Mouse (Mus musculus): ENCODE measurements around the gene Ccdc58. TPM values are rescaled to one million over a fixed set of nuclear protein-coding genes. Genes with fewer than 3 reads are reported as not detected.

Gene Ccdc58
- polyA plus RNA-seq, 1 experiment, result 0.17 TPM

GRCm38 (mm10) chr16:36069819-36070575, 1.5 kb upstream of the Ccdc58 start:
- Histone ChIP-seq H3K4me3 (replicated peaks) (peak overlapping the region; percentile 77), H3K36me3 (ENCODE audit: control insufficient read depth) (peaks cover 38% of the 10 kb centered on the region), H3K9me3 (ENCODE audit: control insufficient read depth, low read length) (no peaks in the 10 kb centered on the region), H3K4me1 (ENCODE audit: control insufficient read depth) (peaks cover 49% of the 10 kb centered on the region), H3K27me3 (ENCODE audit: control insufficient read depth) (no peaks in the 10 kb centered on the region)
- TF ChIP-seq TAL1 (IDR thresholded peaks at IDR 0.05; ENCODE audit: low read length), result no peak
- no peak for TF ChIP-seq GATA1 (IDR thresholded peaks at IDR 0.05; ENCODE audit: low read length)

DNA sequence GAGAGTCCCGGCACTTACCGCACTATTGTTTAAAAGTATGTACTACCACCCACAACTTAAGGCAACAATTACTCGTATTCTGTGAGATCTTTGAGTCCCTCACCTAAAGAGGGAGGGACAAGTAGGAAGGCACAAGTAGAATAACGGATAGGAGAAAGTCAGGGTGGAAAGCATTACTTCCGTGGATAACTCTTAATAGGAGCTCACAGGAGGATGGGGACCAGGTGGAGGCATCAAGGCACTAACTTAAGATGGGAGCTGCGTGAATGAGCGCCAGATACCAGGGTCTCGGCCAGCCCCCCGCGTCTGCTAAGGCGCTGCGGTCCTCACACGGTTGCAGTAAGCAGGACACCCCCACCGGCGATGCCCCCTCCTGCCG, 425 bp upstream of the Ccdc58 start:
- peaks cover 47% of the 10 kb centered on the region for H3K4me1 ChIP-seq (ENCODE audit: control insufficient read depth)
- H3K36me3 ChIP-seq (ENCODE audit: control insufficient read depth), result peaks cover 33% of the 10 kb centered on the region
- no peaks in the 10 kb centered on the region for H3K27me3 ChIP-seq (ENCODE audit: control insufficient read depth)
- TF ChIP-seq GATA1 (IDR thresholded peaks at IDR 0.05; ENCODE audit: low read length) (no peak), TAL1 (IDR thresholded peaks at IDR 0.05; ENCODE audit: low read length) (no peak)
- H3K9me3 ChIP-seq (ENCODE audit: control insufficient read depth, low read length), result no peaks in the 10 kb centered on the region
- H3K4me3 ChIP-seq (replicated peaks), result peak overlapping the region; percentile 77

DNA sequence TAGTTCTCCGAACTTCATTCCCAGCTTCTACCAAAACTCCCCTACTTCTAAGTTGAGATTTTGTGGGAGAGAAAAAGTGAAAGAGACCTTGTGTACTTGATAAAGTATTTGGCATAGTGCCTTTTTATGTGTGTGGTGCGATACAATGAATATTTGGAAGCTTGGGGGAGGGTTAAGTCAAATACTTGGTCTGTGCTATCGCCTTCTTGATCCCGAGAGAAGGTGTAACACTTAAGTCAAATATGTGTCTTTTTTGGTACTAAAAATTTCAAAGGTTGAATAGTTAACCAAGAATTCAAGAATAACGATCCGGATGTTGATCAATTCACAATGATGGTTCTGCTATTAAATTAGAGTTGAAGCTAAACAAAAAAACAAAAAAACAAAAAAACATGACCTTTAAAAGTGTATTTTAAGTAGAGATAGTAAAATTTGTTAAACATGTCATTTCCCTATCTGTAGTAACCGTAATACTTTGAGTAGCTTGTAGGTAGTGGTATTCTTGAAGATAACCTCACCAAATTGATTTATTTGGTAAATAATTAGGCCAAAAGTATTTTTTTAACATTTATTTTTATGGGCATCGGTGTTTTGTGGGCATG, 1.0 kb downstream of the Ccdc58 start:
- Histone ChIP-seq H3K4me3 (replicated peaks) (peak overlapping the region; percentile 77), H3K36me3 (ENCODE audit: control insufficient read depth) (peaks cover 23% of the 10 kb centered on the region), H3K27me3 (ENCODE audit: control insufficient read depth) (no peaks in the 10 kb centered on the region), H3K9me3 (ENCODE audit: control insufficient read depth, low read length) (no peaks in the 10 kb centered on the region), H3K4me1 (ENCODE audit: control insufficient read depth) (peaks cover 47% of the 10 kb centered on the region)
- no peak for TF ChIP-seq TAL1 (IDR thresholded peaks at IDR 0.05; ENCODE audit: low read length)

DNA sequence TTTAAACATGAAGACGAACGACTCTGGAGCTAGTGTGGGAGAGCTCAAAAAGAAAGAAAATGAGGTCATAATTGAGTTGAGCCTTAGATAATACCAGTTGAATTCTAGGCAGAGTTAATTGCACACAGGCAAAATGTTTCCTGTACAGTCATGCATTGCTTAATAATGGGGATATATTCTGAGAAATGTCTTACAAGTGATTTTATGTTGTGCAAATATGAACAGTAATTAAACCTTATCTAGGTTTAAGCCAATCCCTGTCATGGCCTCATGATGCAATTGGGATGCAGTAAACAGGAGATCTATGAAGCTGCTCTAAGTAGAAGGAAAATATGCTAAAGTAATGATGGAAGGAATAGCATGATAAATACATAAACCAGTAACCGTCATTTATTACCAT, 3.3 kb downstream of the Ccdc58 start:
- Histone ChIP-seq H3K4me3 (replicated peaks) (no peak overlapping the region), H3K9me3 (ENCODE audit: control insufficient read depth, low read length) (no peaks in the 10 kb centered on the region)

DNA sequence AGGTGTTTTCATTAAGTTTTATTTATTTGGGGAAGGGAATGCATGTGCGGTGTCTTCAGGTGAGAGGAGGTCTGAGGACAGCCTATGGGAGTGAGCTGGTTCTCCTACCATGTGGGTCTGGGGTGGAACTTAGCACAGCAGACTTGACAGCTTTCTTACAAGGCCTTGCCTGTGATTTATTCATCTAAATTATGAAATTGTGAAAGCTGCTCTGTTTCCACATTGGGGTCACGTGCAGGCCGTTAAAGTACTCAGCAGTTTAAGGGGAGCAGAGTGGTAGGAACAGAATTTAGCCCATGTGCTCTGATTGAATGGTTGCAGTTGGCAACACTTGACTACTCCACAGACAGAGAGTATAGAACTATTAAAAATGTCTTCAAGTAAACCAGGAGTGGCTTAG, 8.4 kb downstream of the Ccdc58 start:
- no peaks in the 10 kb centered on the region for H3K9me3 ChIP-seq (ENCODE audit: control insufficient read depth, low read length)

More for the DNA sequence above, 3.3 kb downstream of the Ccdc58 start:
- peaks cover 29% of the 10 kb centered on the region for H3K4me1 ChIP-seq (ENCODE audit: control insufficient read depth)
- no peak for TF ChIP-seq TAL1 (IDR thresholded peaks at IDR 0.05; ENCODE audit: low read length)
- no peak for TF ChIP-seq GATA1 (IDR thresholded peaks at IDR 0.05; ENCODE audit: low read length)
- no peaks in the 10 kb centered on the region for H3K27me3 ChIP-seq (ENCODE audit: control insufficient read depth)
- H3K36me3 ChIP-seq (ENCODE audit: control insufficient read depth), result peaks cover 4% of the 10 kb centered on the region

DNA sequence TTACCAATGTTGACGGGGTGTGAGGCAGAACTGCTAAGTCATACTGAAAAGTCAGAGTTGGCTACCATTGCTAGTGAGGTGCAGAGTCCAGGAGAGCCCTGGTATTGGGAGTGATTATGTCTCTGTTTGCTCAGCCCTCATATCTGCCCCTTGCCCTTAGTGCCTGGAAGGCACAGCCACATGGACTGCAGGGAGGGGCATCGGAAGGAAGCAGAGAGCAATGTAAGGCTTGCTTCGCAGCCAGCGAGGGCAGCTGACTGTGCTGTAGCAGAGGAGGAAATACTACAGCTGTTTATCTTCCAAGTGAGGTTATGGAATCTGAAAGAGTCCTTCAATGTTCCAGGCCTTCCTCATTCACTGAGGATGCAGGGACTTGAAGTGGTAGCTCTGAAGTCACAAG, 16.4 kb downstream of the Ccdc58 start:
- no peaks in the 10 kb centered on the region for H3K4me1 ChIP-seq (ENCODE audit: control insufficient read depth)
- H3K9me3 ChIP-seq (ENCODE audit: control insufficient read depth, low read length), result no peaks in the 10 kb centered on the region
- TF ChIP-seq GATA1 (IDR thresholded peaks at IDR 0.05; ENCODE audit: low read length) (no peak), TAL1 (IDR thresholded peaks at IDR 0.05; ENCODE audit: low read length) (no peak)
- peaks cover 76% of the 10 kb centered on the region for H3K36me3 ChIP-seq (ENCODE audit: control insufficient read depth)
- H3K27me3 ChIP-seq (ENCODE audit: control insufficient read depth), result no peaks in the 10 kb centered on the region
- H3K4me3 ChIP-seq (replicated peaks), result no peak overlapping the region

More for the DNA sequence above, 8.4 kb downstream of the Ccdc58 start:
- Histone ChIP-seq H3K27me3 (ENCODE audit: control insufficient read depth) (no peaks in the 10 kb centered on the region), H3K4me3 (replicated peaks) (no peak overlapping the region), H3K4me1 (ENCODE audit: control insufficient read depth) (peaks cover 2% of the 10 kb centered on the region; the same call in 1 of the 2 replicates), H3K36me3 (ENCODE audit: control insufficient read depth) (peaks cover 27% of the 10 kb centered on the region)
- TF ChIP-seq TAL1 (IDR thresholded peaks at IDR 0.05; ENCODE audit: low read length) (no peak), GATA1 (IDR thresholded peaks at IDR 0.05; ENCODE audit: low read length) (no peak)

- Histone ChIP-seq H3K27me3 (ENCODE audit: control insufficient read depth) (no peaks in the 10 kb centered on the region), H3K36me3 (ENCODE audit: control insufficient read depth) (peaks cover 64% of the 10 kb centered on the region), H3K4me1 (ENCODE audit: control insufficient read depth) (no peaks in the 10 kb centered on the region), H3K9me3 (ENCODE audit: control insufficient read depth, low read length) (no peaks in the 10 kb centered on the region), H3K4me3 (replicated peaks) (no peak overlapping the region)
- TF ChIP-seq GATA1 (IDR thresholded peaks at IDR 0.05; ENCODE audit: low read length), result no peak
- no peak for TF ChIP-seq TAL1 (IDR thresholded peaks at IDR 0.05; ENCODE audit: low read length)
Measured at GRCm38 (mm10) chr16:36089065-36089464, 17.6 kb downstream of the Ccdc58 start.

DNA sequence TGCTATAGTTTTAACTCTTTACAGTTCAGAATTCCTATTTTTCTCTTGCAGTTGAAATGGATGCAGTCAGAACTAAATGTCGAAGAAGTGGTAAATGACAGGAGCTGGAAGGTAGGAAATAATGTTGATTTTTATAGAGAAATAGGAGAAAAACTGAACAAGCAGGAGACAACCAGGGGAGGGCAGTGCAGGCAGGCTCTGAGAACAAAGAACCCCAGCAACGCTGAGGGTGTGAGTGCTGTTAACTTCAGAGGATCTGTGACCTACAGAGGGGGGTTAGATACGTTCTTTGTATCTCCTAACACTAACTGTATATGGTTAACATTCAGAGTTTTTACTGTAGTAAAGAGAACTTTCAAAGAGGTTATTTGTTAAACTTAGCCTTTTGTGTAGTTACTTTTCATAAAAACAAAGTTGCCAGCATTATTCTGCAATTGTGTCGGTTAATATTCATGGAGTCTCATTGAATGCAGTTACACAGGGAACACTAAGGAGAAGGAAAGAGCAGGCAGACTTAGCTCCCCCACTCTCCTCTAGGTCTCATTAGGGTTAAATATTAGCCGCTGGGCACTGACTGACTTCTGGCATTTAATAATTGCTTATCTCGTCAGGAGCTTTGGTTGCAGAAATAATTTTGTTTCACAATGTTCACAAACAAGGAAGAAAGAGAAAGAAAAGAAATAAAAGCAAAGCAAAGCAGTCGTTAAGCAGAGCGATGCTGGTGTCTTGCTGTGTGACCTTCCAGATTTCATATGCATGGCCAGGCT, 18.5 kb downstream of the Ccdc58 start:
- peaks cover 57% of the 10 kb centered on the region for H3K36me3 ChIP-seq (ENCODE audit: control insufficient read depth)
- no peaks in the 10 kb centered on the region for H3K4me1 ChIP-seq (ENCODE audit: control insufficient read depth)
- H3K4me3 ChIP-seq (replicated peaks), result no peak overlapping the region
- no peak for TF ChIP-seq GATA1 (IDR thresholded peaks at IDR 0.05; ENCODE audit: low read length)
- TF ChIP-seq TAL1 (IDR thresholded peaks at IDR 0.05; ENCODE audit: low read length), result no peak
- no peaks in the 10 kb centered on the region for H3K27me3 ChIP-seq (ENCODE audit: control insufficient read depth)
- H3K9me3 ChIP-seq (ENCODE audit: control insufficient read depth, low read length), result no peaks in the 10 kb centered on the region

All from erythroblast, embryonic 14.5 days (primary cell).